Mouse (Mus musculus) liver, postnatal 0 days (tissue): ENCODE results near the gene Psrc1.

Source experiments
- CTCF ChIP-seq: sonication (generic); IDR thresholded peaks from 2 replicates; pipeline ENCODE4 v1.5.1; 2016; ENCODE audit warnings: antibody characterized with exemption, low read depth
- EP300 ChIP-seq: IDR thresholded peaks from 2 replicates; pipeline ENCODE4 v1.6.1; 2016; ENCODE audit warnings: antibody characterized with exemption, low read depth, mild to moderate bottlenecking

- no peak for TF ChIP-seq CTCF
- no peak for TF ChIP-seq EP300
Measured at GRCm38 (mm10) chr3:108415831-108416223, 32.2 kb downstream of the Psrc1 start.
